Mouse (Mus musculus) forebrain, embryonic 14.5 days (tissue): ENCODE measurements around the gene Vmn1r43. TPM values are rescaled to one million over a fixed set of nuclear protein-coding genes. Genes with fewer than 3 reads are reported as not detected.

Experiments
- ATAC-seq: fragments of 200-750 bp; cut with Nextera tagmentation; 2 replicates; pipeline ENCODE4 v1.8.0; 2017; ENCODE audit warnings: mild to moderate bottlenecking, moderate library complexity
- DNase-seq: peaks from one replicate; pipeline ENCODE4 v3.0.0-alpha.2; 2015; ENCODE audit warnings: low spot score
- H3K27ac ChIP-seq: fragments of 300-500 bp; sonication (generic); 2 replicates; pipeline ENCODE4 v1.5.1; 2014; ENCODE audit warnings: low read depth, mild to moderate bottlenecking, control low read depth, low read length, moderate library complexity
- H3K27me3 ChIP-seq: fragments of 300-500 bp; sonication (generic); replicated peaks from 2 replicates; pipeline ENCODE4 v1.6.1; 2014; ENCODE audit warnings: low read length, control low read depth, mixed read lengths; ENCODE audit not compliant: control insufficient read depth, insufficient read depth
- H3K36me3 ChIP-seq: fragments of 300-500 bp; sonication (generic); 2 replicates; pipeline ENCODE4 v1.6.1; 2014; ENCODE audit warnings: low read length, control low read depth; ENCODE audit not compliant: control insufficient read depth, insufficient read depth
- H3K4me1 ChIP-seq: fragments of 300-500 bp; sonication (generic); 2 replicates; pipeline ENCODE4 v1.6.1; 2014; ENCODE audit warnings: antibody characterized with exemption, low read length, control low read depth; ENCODE audit not compliant: control insufficient read depth, insufficient read depth
- H3K4me2 ChIP-seq: fragments of 300-500 bp; sonication (generic); 2 replicates; pipeline ENCODE4 v1.6.1; 2014; ENCODE audit warnings: mild to moderate bottlenecking, control low read depth, low read length
- H3K4me3 ChIP-seq: fragments of 300-500 bp; sonication (generic); 2 replicates; pipeline ENCODE4 v1.5.1; 2014; ENCODE audit warnings: low read depth, low read length, control low read depth
- H3K9ac ChIP-seq: fragments of 300-500 bp; sonication (generic); 2 replicates; pipeline ENCODE4 v1.6.1; 2014; ENCODE audit warnings: mild to moderate bottlenecking, low read length, control low read depth, moderate library complexity
- H3K9me3 ChIP-seq: fragments of 300-500 bp; sonication (generic); replicated peaks from 2 replicates; pipeline ENCODE4 v1.6.1; 2016; ENCODE audit warnings: low read length, control low read depth, mixed read lengths; ENCODE audit not compliant: control insufficient read depth
- WGBS: fragments of 180-500 bp; shearing (Covaris S2); extraction: QIAGEN DNeasy Blood & Tissue Kit; methylation state at CpG from one replicate; pipeline ENCODE4 v1.1.7; 2014; 5-methylcytosine and 5-hydroxymethylcytosine counted together
- polyA plus RNA-seq: library from polyadenylated mRNA; unstranded; fragments of >200 nt; fragmentation: Nextera tagmentation; extraction: Ambion mirVana; gene quantifications from 2 replicates; pipeline ENCODE4 v1.2.1, GENCODE M21; 2014

Vmn1r43 gene
- polyA plus RNA-seq, 1 experiment from 2014 or later: not detected

DNA sequence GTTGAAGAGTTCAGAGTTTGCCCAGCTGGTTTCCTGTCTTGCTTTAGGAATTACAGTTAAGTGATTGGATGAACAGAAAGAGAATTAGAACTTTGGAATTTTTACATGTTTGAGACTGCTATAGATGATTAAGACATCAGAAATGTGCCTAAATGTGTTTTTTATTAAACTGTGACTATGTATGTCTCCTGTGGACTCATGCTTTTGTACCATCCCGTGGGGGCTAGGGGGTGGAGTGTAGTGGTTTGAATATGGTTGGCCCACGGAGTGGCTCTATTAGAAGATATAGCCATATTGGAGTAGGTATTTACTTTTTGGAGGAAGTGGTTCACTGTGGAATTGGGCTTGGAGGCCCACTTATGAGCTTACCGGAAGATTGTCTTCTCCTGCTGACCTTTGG, 18.7 kb downstream of the Vmn1r43 start:
- 76% methylated on average over 3 of the region's 3 CpGs for WGBS
- H3K9me3 ChIP-seq: no peaks in the 10 kb centered on the region
- no peak overlapping the region for H3K4me2 ChIP-seq
- no peak overlapping the region for H3K4me3 ChIP-seq
- H3K27me3 ChIP-seq: no peaks in the 10 kb centered on the region
- H3K9ac ChIP-seq: no peak overlapping the region
- DNase-seq (no peak), ATAC-seq (no peak)
- H3K27ac ChIP-seq: no peak overlapping the region
- H3K4me1 ChIP-seq: no peaks in the 10 kb centered on the region
- no peaks in the 10 kb centered on the region for H3K36me3 ChIP-seq

Other genes starting within 250 kb of the Vmn1r43 start
- gene Txnrd3, start 232.4 kb downstream of the Vmn1r43 start, polyA plus RNA-seq: 11.9 and 12.1 TPM in 2 replicates
- gene Vmn1r40, start 168.9 kb downstream of the Vmn1r43 start, polyA plus RNA-seq: not detected in 2 replicates
- not detected in 2 replicates for gene Vmn1r41, start 135.6 kb downstream of the Vmn1r43 start, polyA plus RNA-seq
- not detected in 2 replicates for gene Vmn1r42, start within 50 bp of the Vmn1r43 start, polyA plus RNA-seq
- not detected in 2 replicates for gene Vmn1r44, start 7.2 kb upstream of the Vmn1r43 start, polyA plus RNA-seq
- not detected in 2 replicates for gene Vmn1r45, start 64.2 kb upstream of the Vmn1r43 start, polyA plus RNA-seq
- not detected in 2 replicates for gene Vmn1r46, start 92.9 kb upstream of the Vmn1r43 start, polyA plus RNA-seq
- gene Vmn1r47, start 139.7 kb upstream of the Vmn1r43 start, polyA plus RNA-seq: not detected in 2 replicates
- not detected in 2 replicates for gene Vmn1r48, start 160.4 kb upstream of the Vmn1r43 start, polyA plus RNA-seq
- not detected in 2 replicates for gene Vmn1r49, start 202.1 kb upstream of the Vmn1r43 start, polyA plus RNA-seq
- not detected in 2 replicates for gene Vmn1r50, start 225.0 kb upstream of the Vmn1r43 start, polyA plus RNA-seq
- not detected in 2 replicates for gene Vmn1r51, start 246.2 kb upstream of the Vmn1r43 start, polyA plus RNA-seq